ENCODE assay signal across 8 mouse cellular contexts in genomic region chr5:135834769-135835491, GRCm38 (mm10). TPM values are rescaled to one million over a fixed set of nuclear protein-coding genes. Genes with fewer than 3 reads are reported as not detected.
DNase-seq lines count a peak whose midpoint lies in the region; ATAC-seq and TF ChIP-seq lines count a peak whose summit lies in the region.

No protein-coding gene starts in this region.

- TF ChIP-seq POLR2A in CH12.LX (IDR thresholded peaks at IDR 0.05; ENCODE audit: low read depth, low read length): no peak

- no peaks in the 10 kb centered on the region for H3K79me2 ChIP-seq in CH12.LX (replicated peaks; ENCODE audit: control insufficient read depth, extremely low read depth, insufficient read depth, poor library complexity, severe bottlenecking)

- peak overlapping the region in 2 of 3 experiments; percentile 16 to 67 for H3K4me3 ChIP-seq in CH12.LX (replicated peaks in 1 of 3; ENCODE audit: low read depth in 2 of 3, low read length in 2 of 3, poor library complexity in 1 of 3)
- H3K4me3 ChIP-seq in embryonic facial prominence, embryonic 15.5 days (replicated peaks): peak overlapping the region; percentile 49
- peak overlapping the region; percentile 43 for H3K4me3 ChIP-seq in heart, postnatal 0 days (ENCODE audit: low read depth, low read length)
- peak overlapping the region; percentile 37 for H3K4me3 ChIP-seq in liver, embryonic 15.5 days (replicated peaks)
- peak overlapping the region; percentile 46 for H3K4me3 ChIP-seq in neural tube, embryonic 13.5 days
- peak overlapping the region; percentile 38 for H3K4me3 ChIP-seq in stomach, postnatal 0 days (ENCODE audit: low read depth, low read length)

- peaks cover 0 to 8% of the 10 kb centered on the region in 2 experiments; a peak in 3 of 4 replicates for H3K4me1 ChIP-seq in CH12.LX (ENCODE audit: control insufficient read depth in 1 of 2, insufficient read depth in 2 of 2)
- H3K4me1 ChIP-seq in embryonic facial prominence, embryonic 15.5 days: peaks cover 16% of the 10 kb centered on the region
- peaks cover 9% of the 10 kb centered on the region for H3K4me1 ChIP-seq in heart, postnatal 0 days (ENCODE audit: control insufficient read depth, insufficient read depth)
- H3K4me1 ChIP-seq in liver, embryonic 15.5 days (replicated peaks): peaks cover 14% of the 10 kb centered on the region
- H3K4me1 ChIP-seq in neural tube, embryonic 13.5 days (replicated peaks): peaks cover 39% of the 10 kb centered on the region
- peaks cover 3% of the 10 kb centered on the region; the same call in 1 of the 2 replicates for H3K4me1 ChIP-seq in stomach, postnatal 0 days (replicated peaks; ENCODE audit: control insufficient read depth, insufficient read depth)

- no peak overlapping the region for H3K9ac ChIP-seq in CH12.LX (ENCODE audit: insufficient read depth, low read depth)
- no peak overlapping the region; the same call in 1 of the 2 replicates for H3K9ac ChIP-seq in embryonic facial prominence, embryonic 15.5 days
- H3K9ac ChIP-seq in heart, postnatal 0 days (replicated peaks; ENCODE audit: low read depth, low read length): no peak overlapping the region
- H3K9ac ChIP-seq in liver, embryonic 15.5 days: no peak overlapping the region
- peak overlapping the region; percentile 70 for H3K9ac ChIP-seq in neural tube, embryonic 13.5 days
- no peak overlapping the region for H3K9ac ChIP-seq in stomach, postnatal 0 days (ENCODE audit: low read length)

- DNase-seq in CH12.LX (ENCODE audit: extremely low read depth): peak; percentile 60
- peak; percentile 93 for DNase-seq in brain, adult 2 months (ENCODE audit: low read depth, low spot score)
- peak; percentile 28 for DNase-seq in heart, postnatal 0 days (ENCODE audit: low spot score)
- peak; percentile 39 to 71 for DNase-seq in kidney, postnatal 36 days
- peak; percentile 89 for DNase-seq in stomach, postnatal 0 days (ENCODE audit: low spot score)

- peaks cover 77% of the 10 kb centered on the region for H3K27me3 ChIP-seq in CH12.LX (replicated peaks)
- H3K27me3 ChIP-seq in embryonic facial prominence, embryonic 15.5 days: peaks cover 19% of the 10 kb centered on the region; the same call in 1 of the 2 replicates
- H3K27me3 ChIP-seq in heart, postnatal 0 days (ENCODE audit: control insufficient read depth, insufficient read depth, low read length): peaks cover 26% of the 10 kb centered on the region
- peaks cover 39% of the 10 kb centered on the region for H3K27me3 ChIP-seq in liver, embryonic 15.5 days
- 0 out of 2 replicates have a peak, but pooled peaks cover 4% of the 10 kb centered on the region for H3K27me3 ChIP-seq in neural tube, embryonic 13.5 days
- H3K27me3 ChIP-seq in stomach, postnatal 0 days (ENCODE audit: control insufficient read depth, insufficient read depth, low read length): no peaks in the 10 kb centered on the region

- no peak for TF ChIP-seq EP300 in CH12.LX (IDR thresholded peaks at IDR 0.05; ENCODE audit: low read length)
- TF ChIP-seq EP300 in heart, postnatal 0 days (IDR thresholded peaks at IDR 0.05; ENCODE audit: low read depth): no peak
- TF ChIP-seq EP300 in stomach, postnatal 0 days (optimal IDR thresholded peaks at IDR 0.05): no peak

- no peaks in the 10 kb centered on the region for H3K36me3 ChIP-seq in CH12.LX (replicated peaks in 1 of 2; ENCODE audit: control insufficient read depth in 1 of 2, insufficient read depth in 1 of 2, low read length in 1 of 2)
- H3K36me3 ChIP-seq in embryonic facial prominence, embryonic 15.5 days: no peaks in the 10 kb centered on the region
- H3K36me3 ChIP-seq in heart, postnatal 0 days (replicated peaks; ENCODE audit: control insufficient read depth, insufficient read depth, low read length): no peaks in the 10 kb centered on the region
- no peaks in the 10 kb centered on the region for H3K36me3 ChIP-seq in liver, embryonic 15.5 days (replicated peaks)
- peaks cover 14% of the 10 kb centered on the region; the same call in 1 of the 2 replicates for H3K36me3 ChIP-seq in neural tube, embryonic 13.5 days
- H3K36me3 ChIP-seq in stomach, postnatal 0 days (ENCODE audit: control insufficient read depth, insufficient read depth, low read length): no peaks in the 10 kb centered on the region

- no peaks in the 10 kb centered on the region for H3K9me3 ChIP-seq in CH12.LX (replicated peaks; ENCODE audit: low read length)
- no peaks in the 10 kb centered on the region for H3K9me3 ChIP-seq in embryonic facial prominence, embryonic 15.5 days (replicated peaks)
- H3K9me3 ChIP-seq in heart, postnatal 0 days (replicated peaks; ENCODE audit: control insufficient read depth, low read length): no peaks in the 10 kb centered on the region
- no peaks in the 10 kb centered on the region for H3K9me3 ChIP-seq in liver, embryonic 15.5 days (replicated peaks)
- H3K9me3 ChIP-seq in neural tube, embryonic 13.5 days: no peaks in the 10 kb centered on the region
- no peaks in the 10 kb centered on the region for H3K9me3 ChIP-seq in stomach, postnatal 0 days (ENCODE audit: control insufficient read depth, low read length)

- peak overlapping the region; percentile 73 for H3K4me2 ChIP-seq in CH12.LX (ENCODE audit: insufficient read depth, low read depth, poor library complexity, severe bottlenecking)
- H3K4me2 ChIP-seq in embryonic facial prominence, embryonic 15.5 days (replicated peaks): peak overlapping the region; percentile 92
- H3K4me2 ChIP-seq in heart, postnatal 0 days (ENCODE audit: low read depth, low read length): peak overlapping the region; percentile 73
- H3K4me2 ChIP-seq in liver, embryonic 15.5 days: peak overlapping the region; percentile 61
- H3K4me2 ChIP-seq in neural tube, embryonic 13.5 days: peak overlapping the region; percentile 84
- H3K4me2 ChIP-seq in stomach, postnatal 0 days (replicated peaks; ENCODE audit: low read depth): peak overlapping the region; percentile 67

- in situ Hi-C loops in CH12.LX (cut with MboI; ENCODE audit: low pct_ligation_motif_present, low pct_unique_long_range_greater_than_20kb, low sequenced_read_pairs): no loop called here

- no peak for TF ChIP-seq CTCF in CH12.LX (conservative IDR thresholded peaks at IDR 0.05 in 1 of 2, IDR thresholded peaks at IDR 0.05 in 1 of 2; ENCODE audit: low read depth in 2 of 2, low read length in 2 of 2)
- no peak for TF ChIP-seq CTCF in heart, postnatal 0 days (IDR thresholded peaks at IDR 0.05; ENCODE audit: low read depth)
- TF ChIP-seq CTCF in stomach, postnatal 0 days (IDR thresholded peaks at IDR 0.05; ENCODE audit: low read depth): no peak

- H3K27ac ChIP-seq in CH12.LX (ENCODE audit: insufficient read depth, low read depth): no peak overlapping the region
- no peak overlapping the region for H3K27ac ChIP-seq in embryonic facial prominence, embryonic 15.5 days (replicated peaks)
- H3K27ac ChIP-seq in heart, postnatal 0 days (ENCODE audit: low read depth): no peak overlapping the region
- no peak overlapping the region for H3K27ac ChIP-seq in liver, embryonic 15.5 days (replicated peaks)
- H3K27ac ChIP-seq in neural tube, embryonic 13.5 days (replicated peaks): peak overlapping the region; percentile 87
- H3K27ac ChIP-seq in stomach, postnatal 0 days (replicated peaks): no peak overlapping the region

- TF ChIP-seq RAD21 in CH12.LX (IDR thresholded peaks at IDR 0.05; ENCODE audit: low read depth, low read length): no peak

- peak; percentile 89 for ATAC-seq in embryonic facial prominence, embryonic 15.5 days (ENCODE audit: insufficient number of reproducible peaks, low FRiP score, low TSS enrichment, low read depth)
- ATAC-seq in heart, postnatal 0 days (ENCODE audit: insufficient read depth, low read depth): peak; percentile 82
- ATAC-seq in liver, embryonic 15.5 days (ENCODE audit: insufficient read depth): peak; percentile 75
- peak; percentile 89 for ATAC-seq in neural tube, embryonic 13.5 days (ENCODE audit: low read depth)
- ATAC-seq in stomach, postnatal 0 days (ENCODE audit: low FRiP score, low TSS enrichment): peak; percentile 90

- dilution Hi-C loops in CH12.LX (cut with MboI; ENCODE audit: extremely low pct_ligation_motif_present, extremely low pct_unique_long_range_greater_than_20kb, low sequenced_read_pairs): no loop called here

- WGBS in embryonic facial prominence, embryonic 15.5 days: under 1% methylated on average over 47 of the region's 47 CpGs
- 1% methylated on average over 47 of the region's 47 CpGs for WGBS in heart, postnatal 0 days
- 1% methylated on average over 47 of the region's 47 CpGs for WGBS in liver, embryonic 15.5 days (ENCODE audit: insufficient replicate concordance)
- under 1% methylated on average over 47 of the region's 47 CpGs for WGBS in neural tube, embryonic 13.5 days
- under 1% methylated on average over 47 of the region's 47 CpGs for WGBS in stomach, postnatal 0 days

RNA-seq across cellular contexts. Expression of gene Srrm3, which starts 28.2 kb away (rescaled TPM):
- total RNA-seq in CH12.LX (2012; rRNA removed) (not detected in 2 replicates), CH12.LX (2014; rRNA removed) (not detected in 2 replicates)
- not detected in 2 replicates for polyA plus RNA-seq in CH12.LX (2012; ENCODE audit: insufficient read length, low read depth)
- 0.83 and 1.1 TPM in 2 replicates for polyA plus RNA-seq in embryonic facial prominence, embryonic 15.5 days (2015; fragmentation: Nextera tagmentation; extraction: Ambion mirVana)
- total RNA-seq in heart, postnatal 0 days (2014; rRNA removed; ENCODE audit: low replicate concordance): 0.31 TPM in 1 of 2 replicates, not detected in the other
- polyA plus RNA-seq in heart, postnatal 0 days (2015; fragmentation: Nextera tagmentation; extraction: Ambion mirVana): 0.03 TPM in 1 of 2 replicates, not detected in the other
- polyA plus RNA-seq in liver, embryonic 15.5 days (2015; fragmentation: Nextera tagmentation; extraction: Ambion mirVana): 0.02 TPM in 1 of 2 replicates, not detected in the other
- 77.2 and 85.9 TPM in 2 replicates for polyA plus RNA-seq in neural tube, embryonic 13.5 days (2015; fragmentation: Nextera tagmentation; extraction: Ambion mirVana)
- polyA plus RNA-seq in stomach, postnatal 0 days (2015; fragmentation: Nextera tagmentation; extraction: Ambion mirVana): 0.67 TPM in 2 replicates

RNA-seq across cellular contexts. Expression of gene Hspb1, which starts 52.8 kb away (rescaled TPM):
- total RNA-seq in CH12.LX (2012; rRNA removed) (0.97 and 1.1 TPM in 2 replicates), CH12.LX (2014; rRNA removed) (1.7 and 2.6 TPM in 2 replicates)
- 3.6 and 3.8 TPM in 2 replicates for polyA plus RNA-seq in CH12.LX (2012; ENCODE audit: insufficient read length, low read depth)
- 803 and 821 TPM in 2 replicates for polyA plus RNA-seq in embryonic facial prominence, embryonic 15.5 days (2015; fragmentation: Nextera tagmentation; extraction: Ambion mirVana)
- total RNA-seq in heart, postnatal 0 days (2014; rRNA removed; ENCODE audit: low replicate concordance): 1,178 and 1,316 TPM in 2 replicates
- polyA plus RNA-seq in heart, postnatal 0 days (2015; fragmentation: Nextera tagmentation; extraction: Ambion mirVana): 974 and 1,039 TPM in 2 replicates
- 12.6 and 16.1 TPM in 2 replicates for polyA plus RNA-seq in liver, embryonic 15.5 days (2015; fragmentation: Nextera tagmentation; extraction: Ambion mirVana)
- 15.8 and 19.3 TPM in 2 replicates for polyA plus RNA-seq in neural tube, embryonic 13.5 days (2015; fragmentation: Nextera tagmentation; extraction: Ambion mirVana)
- 1,235 and 1,355 TPM in 2 replicates for polyA plus RNA-seq in stomach, postnatal 0 days (2015; fragmentation: Nextera tagmentation; extraction: Ambion mirVana)

RNA-seq across cellular contexts. Expression of gene Mdh2, which starts 56.6 kb away (rescaled TPM):
- total RNA-seq in CH12.LX (2012; rRNA removed): 152 and 163 TPM in 2 replicates
- 119 and 133 TPM in 2 replicates for total RNA-seq in CH12.LX (2014; rRNA removed)
- 489 and 569 TPM in 2 replicates for polyA plus RNA-seq in CH12.LX (2012; ENCODE audit: insufficient read length, low read depth)
- polyA plus RNA-seq in embryonic facial prominence, embryonic 15.5 days (2015; fragmentation: Nextera tagmentation; extraction: Ambion mirVana): 475 and 482 TPM in 2 replicates
- 389 and 420 TPM in 2 replicates for total RNA-seq in heart, postnatal 0 days (2014; rRNA removed; ENCODE audit: low replicate concordance)
- 2,045 and 2,081 TPM in 2 replicates for polyA plus RNA-seq in heart, postnatal 0 days (2015; fragmentation: Nextera tagmentation; extraction: Ambion mirVana)
- 302 and 306 TPM in 2 replicates for polyA plus RNA-seq in liver, embryonic 15.5 days (2015; fragmentation: Nextera tagmentation; extraction: Ambion mirVana)
- 607 and 633 TPM in 2 replicates for polyA plus RNA-seq in neural tube, embryonic 13.5 days (2015; fragmentation: Nextera tagmentation; extraction: Ambion mirVana)
- 445 and 469 TPM in 2 replicates for polyA plus RNA-seq in stomach, postnatal 0 days (2015; fragmentation: Nextera tagmentation; extraction: Ambion mirVana)

RNA-seq across cellular contexts. Expression of gene Styxl1, which starts 56.7 kb away (rescaled TPM):
- total RNA-seq in CH12.LX (2012; rRNA removed) (not detected in 2 replicates), CH12.LX (2014; rRNA removed) (not detected in 2 replicates)
- not detected in 2 replicates for polyA plus RNA-seq in CH12.LX (2012; ENCODE audit: insufficient read length, low read depth)
- 1.9 and 3.1 TPM in 2 replicates for polyA plus RNA-seq in embryonic facial prominence, embryonic 15.5 days (2015; fragmentation: Nextera tagmentation; extraction: Ambion mirVana)
- not detected in 2 replicates for total RNA-seq in heart, postnatal 0 days (2014; rRNA removed; ENCODE audit: low replicate concordance)
- 0.18 and 0.42 TPM in 2 replicates for polyA plus RNA-seq in heart, postnatal 0 days (2015; fragmentation: Nextera tagmentation; extraction: Ambion mirVana)
- not detected in 2 replicates for polyA plus RNA-seq in liver, embryonic 15.5 days (2015; fragmentation: Nextera tagmentation; extraction: Ambion mirVana)
- 0.68 TPM in 1 of 2 replicates, not detected in the other for polyA plus RNA-seq in neural tube, embryonic 13.5 days (2015; fragmentation: Nextera tagmentation; extraction: Ambion mirVana)
- 0.10 and 0.27 TPM in 2 replicates for polyA plus RNA-seq in stomach, postnatal 0 days (2015; fragmentation: Nextera tagmentation; extraction: Ambion mirVana)

Comparison
In these comparisons a context has a peak if more than half of its experiments do, and no peak if none do; other contexts are left out.
1. DNase-seq: peak in every context shown above with its lines; median percentile 93 in brain, adult 2 months; 89 in stomach, postnatal 0 days; 60 in CH12.LX; 55 in kidney, postnatal 36 days; 28 in heart, postnatal 0 days.
2. RNA of gene Srrm3, which starts 28.2 kb away (polyA plus RNA-seq): 77.2 to 85.9 TPM in neural tube, embryonic 13.5 days; 0.83 to 1.1 TPM in embryonic facial prominence, embryonic 15.5 days, 0.67 TPM in stomach, postnatal 0 days, 0.02 TPM in liver, embryonic 15.5 days, 0.03 TPM in heart, postnatal 0 days and not detected in CH12.LX; every median in the first group is over 10 times any median in the second.
3. RNA of gene Hspb1, which starts 52.8 kb away (polyA plus RNA-seq): 1,235 to 1,355 TPM in stomach, postnatal 0 days, 974 to 1,039 TPM in heart, postnatal 0 days and 803 to 821 TPM in embryonic facial prominence, embryonic 15.5 days; 12.6 to 16.1 TPM in liver, embryonic 15.5 days, 15.8 to 19.3 TPM in neural tube, embryonic 13.5 days and 3.6 to 3.8 TPM in CH12.LX; every median in the first group is over 10 times any median in the second.
4. Peak in every context shown above with its lines, with median percentiles within 50 percentile points of each other: H3K4me2 ChIP-seq, H3K4me3 ChIP-seq and ATAC-seq.